Mouse (Mus musculus) brain, embryonic 14.5 days (tissue): ENCODE data around the gene Tuba1c.
A peak's percentile ranks its signal among the peaks of the same experiment; 100 is the strongest.

Experiments
- CTCF ChIP-seq: fragments of 200-500 bp; IDR thresholded peaks from 2 replicates; pipeline ENCODE4 v1.5.1; 2012; ENCODE audit warnings: inconsistent platforms, mild to moderate bottlenecking, moderate library complexity, borderline replicate concordance; ENCODE audit not compliant: insufficient read depth, insufficient read length; ENCODE audit errors: extremely low read depth
- POLR2A ChIP-seq: fragments of 200-500 bp; IDR thresholded peaks from 2 replicates; pipeline ENCODE4 v1.6.1; 2012; ENCODE audit warnings: mild to moderate bottlenecking, inconsistent platforms, borderline replicate concordance; ENCODE audit not compliant: poor library complexity, insufficient read depth, insufficient read length, severe bottlenecking; ENCODE audit errors: extremely low read depth

DNA sequence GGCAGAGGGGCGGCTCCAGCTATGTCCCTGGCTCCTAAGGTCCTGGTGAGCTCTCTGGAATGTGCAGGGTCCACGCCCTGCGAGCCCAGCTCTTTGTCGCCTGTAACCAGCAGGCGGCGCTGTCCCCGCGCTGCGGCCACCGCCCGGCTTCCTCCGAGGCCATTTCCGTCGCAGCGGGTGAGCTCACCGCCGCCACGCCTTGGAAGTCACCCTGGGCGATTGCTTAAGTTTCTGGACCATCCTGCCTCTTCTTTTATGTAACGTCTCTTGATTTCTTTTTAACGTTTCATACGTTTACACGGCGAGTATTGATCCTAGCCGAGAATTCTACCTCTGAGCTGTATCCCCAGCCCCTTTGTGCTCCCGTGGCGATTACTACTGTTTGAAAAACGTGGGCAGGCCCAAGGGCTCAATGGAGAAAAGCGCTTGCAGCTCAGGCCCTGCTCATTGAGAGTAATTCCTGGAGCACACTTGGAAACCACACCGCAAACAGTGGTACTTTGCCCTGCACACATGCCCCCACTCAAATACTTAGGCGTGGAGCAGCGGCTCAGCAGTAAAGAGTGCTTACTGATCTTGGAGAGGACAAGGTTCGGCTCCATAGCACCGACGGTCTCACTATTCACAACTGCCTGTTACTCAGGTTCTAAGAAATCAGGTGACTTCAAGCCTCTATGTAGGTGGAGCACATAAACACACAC is 36.4 kb upstream of the Tuba1c start:
- TF ChIP-seq CTCF = peak; percentile 99
- TF ChIP-seq POLR2A = no peak
